Mouse (Mus musculus) hindbrain, embryonic 16.5 days (tissue): ENCODE results near the gene Gpr179. TPM values are rescaled to one million over a fixed set of nuclear protein-coding genes. Genes with fewer than 3 reads are reported as not detected.
"Not testable (repeated sequence)": the region's sequence is repeated elsewhere in the genome, so short reads cannot be mapped to it uniquely, and the experiment has no call there.

ENCODE experiments used
- ATAC-seq: fragments of 200-750 bp; cut with Nextera tagmentation; 2 replicates; pipeline ENCODE4 v1.8.0; 2017; ENCODE audit warnings: moderate TSS enrichment, moderate library complexity
- H3K27ac ChIP-seq: fragments of 300-500 bp; sonication (generic); 2 replicates; pipeline ENCODE4 v1.5.1; 2014; ENCODE audit warnings: low read depth, mild to moderate bottlenecking, control low read depth, low read length, moderate library complexity
- H3K27me3 ChIP-seq: fragments of 300-500 bp; sonication (generic); replicated peaks from 2 replicates; pipeline ENCODE4 v1.6.1; 2014; ENCODE audit warnings: low read length; ENCODE audit not compliant: control insufficient read depth, insufficient read depth
- H3K36me3 ChIP-seq: fragments of 300-500 bp; sonication (generic); 2 replicates; pipeline ENCODE4 v1.6.1; 2014; ENCODE audit warnings: mild to moderate bottlenecking, low read length, moderate library complexity, mixed read lengths; ENCODE audit not compliant: control insufficient read depth, insufficient read depth
- H3K4me1 ChIP-seq: fragments of 300-500 bp; sonication (generic); 2 replicates; pipeline ENCODE4 v1.6.1; 2014; ENCODE audit warnings: low read depth, low read length; ENCODE audit not compliant: control insufficient read depth, insufficient read depth
- H3K4me2 ChIP-seq: fragments of 300-500 bp; sonication (generic); 2 replicates; pipeline ENCODE4 v1.6.1; 2014; ENCODE audit warnings: mild to moderate bottlenecking, low read length, control low read depth, moderate library complexity
- H3K4me3 ChIP-seq: fragments of 300-500 bp; sonication (generic); 2 replicates; pipeline ENCODE4 v1.5.1; 2014; ENCODE audit warnings: mild to moderate bottlenecking, low read length, control low read depth, moderate library complexity
- H3K9ac ChIP-seq: fragments of 300-500 bp; sonication (generic); 2 replicates; pipeline ENCODE4 v1.6.1; 2014; ENCODE audit warnings: low read depth, mild to moderate bottlenecking, control low read depth, low read length, moderate library complexity
- H3K9me3 ChIP-seq: fragments of 300-500 bp; sonication (generic); 2 replicates; pipeline ENCODE4 v1.6.1; 2014; ENCODE audit warnings: mild to moderate bottlenecking, low read length, moderate library complexity; ENCODE audit not compliant: control insufficient read depth
- WGBS: fragments of 180-500 bp; shearing (Covaris S2); extraction: QIAGEN DNeasy Blood & Tissue Kit; methylation state at CpG from one replicate; pipeline ENCODE4 v1.1.7; 2014; 5-methylcytosine and 5-hydroxymethylcytosine counted together
- polyA plus RNA-seq: library from polyadenylated mRNA; unstranded; fragments of >200 nt; fragmentation: Nextera tagmentation; extraction: Ambion mirVana; gene quantifications from 2 replicates; pipeline ENCODE4 v1.2.1, GENCODE M21; 2015

Gpr179 gene
- polyA plus RNA-seq, 1 experiment from 2014 or later: 0.43 TPM

DNA sequence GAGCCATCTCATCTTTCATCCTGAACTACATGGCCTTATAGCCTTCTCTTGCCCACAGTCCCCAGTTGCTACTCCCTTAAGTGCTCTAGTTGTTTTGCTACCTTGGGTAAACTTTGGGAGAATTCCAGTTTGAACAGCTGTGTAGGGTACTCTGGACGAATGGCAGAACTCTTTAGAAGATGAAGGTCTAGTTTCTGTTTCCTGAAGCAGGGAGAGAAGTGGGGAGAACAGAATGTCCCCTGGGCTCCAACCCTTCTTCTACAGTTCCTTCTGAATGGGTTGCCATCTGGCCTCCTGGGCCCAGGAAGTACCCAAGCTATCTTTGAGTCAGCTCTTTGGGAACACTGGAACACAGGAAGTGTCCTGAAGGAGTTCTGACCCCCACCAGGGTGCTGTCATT, 18.0 kb downstream of the Gpr179 start:
- Histone ChIP-seq H3K9me3 (no peaks in the 10 kb centered on the region), H3K36me3 (peaks cover 8% of the 10 kb centered on the region), H3K4me2 (no peak overlapping the region), H3K4me1 (peaks cover 4% of the 10 kb centered on the region), H3K4me3 (no peak overlapping the region), H3K27ac (no peak overlapping the region), H3K9ac (no peak overlapping the region), H3K27me3 (no peaks in the 10 kb centered on the region)
- WGBS: 67% methylated on average over 1 of the region's 1 CpGs
- ATAC-seq: no peak

DNA sequence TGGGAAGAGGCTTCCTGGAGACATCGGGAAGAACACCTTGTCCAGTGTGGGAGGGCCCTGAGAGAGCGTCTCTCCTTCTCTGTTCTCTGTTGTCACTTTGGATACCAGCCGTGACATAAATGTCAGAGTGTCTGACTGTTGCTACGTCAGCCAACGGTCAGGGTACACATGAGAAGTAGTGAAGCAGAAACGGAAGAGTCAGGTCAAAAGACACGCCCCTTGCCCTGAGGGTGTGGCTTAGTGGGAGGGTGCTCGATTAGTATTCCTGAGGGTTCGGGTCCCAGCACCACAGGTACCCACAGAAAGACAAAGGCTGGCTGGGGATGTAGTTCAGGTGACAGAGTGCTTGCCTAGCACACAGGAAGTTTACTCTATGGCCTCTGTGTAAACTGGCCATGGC, 18.8 kb downstream of the Gpr179 start:
- Histone ChIP-seq H3K4me2 (no peak overlapping the region), H3K4me1 (peaks cover under 1% of the 10 kb centered on the region; the same call in 1 of the 2 replicates), H3K36me3 (peaks cover 11% of the 10 kb centered on the region), H3K27me3 (no peaks in the 10 kb centered on the region), H3K9ac (no peak overlapping the region), H3K4me3 (no peak overlapping the region), H3K27ac (no peak overlapping the region), H3K9me3 (no peaks in the 10 kb centered on the region)
- no peak for ATAC-seq
- 44% methylated on average over 9 of the region's 9 CpGs for WGBS

DNA sequence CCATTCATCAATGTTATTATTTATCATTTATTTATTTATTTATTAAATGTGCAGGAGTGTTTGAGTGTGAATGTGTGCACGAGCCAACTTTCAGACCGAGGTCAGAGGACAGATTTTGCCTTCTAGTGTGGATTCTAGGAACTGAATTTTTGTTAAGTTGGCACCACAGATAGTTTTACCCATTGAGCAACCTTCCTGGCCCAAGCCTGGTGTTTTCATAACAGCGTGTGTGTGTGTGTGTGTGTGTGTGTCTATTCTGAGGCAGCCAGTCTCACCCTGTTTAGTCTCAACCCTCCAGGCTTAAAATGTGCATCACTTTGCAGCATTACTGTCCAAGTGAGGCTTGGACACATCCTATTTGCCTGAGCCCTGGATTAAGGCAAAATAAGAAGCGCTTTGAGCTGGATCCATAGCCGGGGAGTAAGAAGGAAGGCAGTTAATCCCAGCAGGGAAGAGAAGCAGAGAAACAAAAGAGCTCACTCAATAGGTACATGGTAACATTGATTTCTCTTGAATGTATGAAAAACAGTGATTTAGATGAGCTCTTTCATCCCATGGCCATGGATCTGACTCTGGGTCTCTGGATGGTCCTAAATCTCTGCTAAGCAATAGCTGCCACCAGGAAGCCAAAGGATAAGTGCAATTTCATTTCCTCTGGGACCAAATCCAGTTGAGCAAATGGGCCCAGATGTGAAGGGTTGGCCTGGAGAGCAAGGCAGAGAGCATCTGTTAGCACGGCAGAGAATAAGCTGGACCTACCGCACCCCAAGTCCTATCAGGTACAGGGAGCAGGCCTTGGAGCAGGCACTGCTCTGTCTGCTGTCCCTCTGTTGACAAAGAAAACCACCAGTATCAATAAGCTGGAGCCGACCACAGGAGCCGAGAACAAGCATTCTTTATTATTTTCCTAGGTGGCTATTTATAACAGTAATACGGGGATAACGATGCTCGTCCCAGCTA, 20.4 kb downstream of the Gpr179 start:
- no peak for ATAC-seq
- Histone ChIP-seq H3K27ac (no peak overlapping the region), H3K4me3 (no peak overlapping the region), H3K4me1 (no peaks in the 10 kb centered on the region), H3K9me3 (no peaks in the 10 kb centered on the region), H3K36me3 (peaks cover 16% of the 10 kb centered on the region), H3K27me3 (no peaks in the 10 kb centered on the region), H3K4me2 (no peak overlapping the region), H3K9ac (no peak overlapping the region; the same call in 1 of the 2 replicates)
- WGBS: 83% methylated on average over 12 of the region's 12 CpGs

DNA sequence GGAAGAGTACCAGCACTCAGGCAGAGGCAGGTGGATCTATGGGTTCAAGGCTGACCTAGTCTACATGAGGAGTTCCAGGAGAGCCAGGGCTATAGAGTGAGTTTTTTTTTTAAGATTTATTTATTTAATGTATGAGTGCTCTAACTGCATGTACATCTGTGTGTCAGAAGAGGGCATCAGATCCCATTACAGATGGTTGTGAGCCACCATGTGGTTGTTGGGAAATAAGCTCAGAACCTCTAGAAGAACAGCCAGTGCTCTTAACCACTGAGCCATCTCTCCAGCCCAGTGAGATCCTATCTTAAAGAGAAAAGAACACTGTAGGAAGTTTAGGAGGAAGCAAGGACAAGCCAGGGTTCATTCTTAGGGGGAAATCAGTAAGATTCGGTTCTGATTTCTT, 21.6 kb downstream of the Gpr179 start:
- Histone ChIP-seq H3K27me3 (no peaks in the 10 kb centered on the region), H3K4me3 (no peak overlapping the region), H3K9ac (no peak overlapping the region), H3K9me3 (no peaks in the 10 kb centered on the region), H3K27ac (no peak overlapping the region), H3K36me3 (peaks cover 22% of the 10 kb centered on the region), H3K4me1 (no peaks in the 10 kb centered on the region), H3K4me2 (no peak overlapping the region)
- WGBS: 100% methylated on average over 1 of the region's 1 CpGs
- no peak for ATAC-seq

DNA sequence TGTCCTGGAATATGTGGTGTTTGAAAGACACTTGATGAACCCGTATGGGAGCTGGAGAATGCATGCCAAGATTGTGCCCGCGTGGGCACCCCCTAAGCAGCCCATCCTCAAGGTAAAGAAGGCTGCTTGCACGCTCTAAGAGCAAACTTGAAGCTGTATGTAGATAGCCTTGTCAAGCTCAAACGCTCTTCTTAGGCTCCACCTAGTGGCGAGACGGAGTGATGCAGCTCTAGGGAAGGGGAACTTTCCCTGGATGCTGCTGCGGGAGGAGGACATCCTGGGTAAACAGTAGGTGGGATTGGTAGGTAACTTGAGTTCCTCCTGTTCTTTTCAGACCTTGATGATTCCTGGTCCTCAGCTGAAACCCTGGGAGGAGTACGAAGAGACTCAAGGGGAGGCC, 23.7 kb downstream of the Gpr179 start:
- H3K27ac ChIP-seq: no peak overlapping the region
- ATAC-seq: no peak
- no peak overlapping the region for H3K4me3 ChIP-seq
- peaks cover 30% of the 10 kb centered on the region for H3K36me3 ChIP-seq
- no peaks in the 10 kb centered on the region for H3K27me3 ChIP-seq
- no peak overlapping the region for H3K9ac ChIP-seq
- 28% methylated on average over 9 of the region's 9 CpGs for WGBS
- H3K4me2 ChIP-seq: no peak overlapping the region
- H3K9me3 ChIP-seq: no peaks in the 10 kb centered on the region
- H3K4me1 ChIP-seq: no peaks in the 10 kb centered on the region

DNA sequence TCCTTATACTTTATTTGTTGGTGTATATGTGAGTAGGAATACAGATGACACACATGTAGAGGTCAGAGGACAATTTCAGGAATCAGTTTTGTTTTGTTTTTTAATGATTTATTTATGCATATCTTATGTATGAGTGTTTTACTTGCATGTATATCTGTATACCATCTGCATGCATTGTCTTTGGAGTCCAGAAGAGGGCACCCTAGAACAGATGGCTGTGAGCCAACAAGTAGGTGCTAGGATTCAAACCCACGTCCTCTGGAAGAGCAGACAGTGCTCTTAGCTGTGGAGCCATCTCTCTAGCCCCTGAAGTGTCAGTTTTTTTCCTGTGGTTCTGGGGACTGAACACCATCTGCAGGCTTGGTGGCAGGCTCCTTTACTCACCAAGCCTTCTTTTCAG, 26.7 kb downstream of the Gpr179 start:
- H3K9ac ChIP-seq: no peak overlapping the region
- no peaks in the 10 kb centered on the region for H3K9me3 ChIP-seq
- H3K36me3 ChIP-seq: peaks cover 30% of the 10 kb centered on the region
- H3K27ac ChIP-seq: no peak overlapping the region
- WGBS: 65% methylated on average over 1 of the region's 1 CpGs
- no peak overlapping the region for H3K4me3 ChIP-seq
- H3K4me2 ChIP-seq: no peak overlapping the region
- no peak for ATAC-seq
- H3K27me3 ChIP-seq: no peaks in the 10 kb centered on the region
- H3K4me1 ChIP-seq: no peaks in the 10 kb centered on the region

DNA sequence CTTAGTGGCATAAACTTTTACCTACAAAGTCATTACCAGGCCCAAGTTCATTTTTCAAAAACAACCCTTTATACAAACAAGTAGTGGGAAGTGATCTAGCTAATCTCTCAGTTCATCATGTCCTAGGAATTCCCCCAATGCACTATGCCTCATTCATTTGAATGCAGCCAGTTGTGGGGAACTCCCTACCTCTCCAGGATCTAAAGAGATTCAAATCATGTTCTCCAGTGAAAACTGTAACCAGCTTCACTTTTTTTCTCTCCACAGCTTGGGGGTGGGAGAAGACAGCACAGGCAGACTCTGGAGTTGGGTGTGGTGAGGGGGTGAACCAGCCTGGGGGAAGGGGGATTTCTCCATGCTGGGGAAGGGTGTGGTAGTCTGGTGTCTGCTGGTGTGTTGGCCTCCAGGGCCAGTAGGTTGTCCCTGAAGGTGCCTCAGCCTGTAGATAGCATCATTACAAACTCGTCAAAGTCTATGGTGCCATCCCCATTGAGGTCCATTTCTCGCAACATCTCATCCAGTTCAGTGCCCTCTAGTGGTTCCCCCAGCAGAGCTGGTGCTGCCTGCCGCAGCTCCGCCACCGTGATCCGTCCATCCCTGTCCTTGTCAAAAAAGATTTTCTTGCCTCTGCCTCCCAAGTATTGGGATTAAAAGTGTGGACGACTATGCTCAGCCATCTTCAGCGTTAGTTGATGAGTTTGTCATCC, 29.8 kb downstream of the Gpr179 start:
- peaks cover 19% of the 10 kb centered on the region for H3K36me3 ChIP-seq
- not testable (repeated sequence) for H3K27ac ChIP-seq, ATAC-seq, H3K27me3 ChIP-seq, H3K4me3 ChIP-seq, H3K4me1 ChIP-seq, H3K4me2 ChIP-seq, H3K9ac ChIP-seq, H3K9me3 ChIP-seq
- 77% methylated on average over 8 of the region's 8 CpGs for WGBS

DNA sequence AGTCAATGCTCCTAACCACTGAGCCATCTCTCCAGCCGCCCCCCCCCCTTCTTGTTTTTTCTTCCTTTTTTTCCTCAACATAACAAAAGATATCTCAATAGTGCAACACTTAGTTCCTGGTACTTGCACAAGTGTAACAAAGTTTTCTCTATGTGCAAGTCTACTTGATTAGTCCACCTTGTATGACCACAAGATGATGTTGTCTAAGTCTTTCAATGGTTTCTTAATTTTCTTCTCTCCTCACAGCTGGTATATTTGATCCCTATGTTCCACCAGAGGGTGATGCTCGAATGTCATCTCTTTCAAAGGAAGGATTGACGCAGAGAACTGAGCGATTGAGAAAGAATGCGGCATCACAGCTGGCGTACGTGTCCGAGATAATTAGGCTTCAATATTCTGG, 30.7 kb downstream of the Gpr179 start:
- no peak for ATAC-seq
- Histone ChIP-seq H3K27ac (no peak overlapping the region), H3K9ac (no peak overlapping the region), H3K4me2 (no peak overlapping the region), H3K4me1 (peaks cover 6% of the 10 kb centered on the region), H3K27me3 (no peaks in the 10 kb centered on the region), H3K4me3 (no peak overlapping the region), H3K9me3 (no peaks in the 10 kb centered on the region), H3K36me3 (peaks cover 12% of the 10 kb centered on the region)
- WGBS: 94% methylated on average over 8 of the region's 8 CpGs
